Mouse (Mus musculus): ENCODE measurements at regions not wholly inside any gene's neighbourhood (a gene's known extent, or its start where the extent isn't known, plus 50 kb on each side); places are given as distances from the start of the nearest gene placed in this dataset.
A peak's percentile ranks its signal among the peaks of the same experiment; 100 is the strongest.

- DNase-seq, result no peak
Measured at GRCm38 (mm10) chr16:58178744-58179401, 229.4 kb upstream of the Dcbld2 start.

DNA sequence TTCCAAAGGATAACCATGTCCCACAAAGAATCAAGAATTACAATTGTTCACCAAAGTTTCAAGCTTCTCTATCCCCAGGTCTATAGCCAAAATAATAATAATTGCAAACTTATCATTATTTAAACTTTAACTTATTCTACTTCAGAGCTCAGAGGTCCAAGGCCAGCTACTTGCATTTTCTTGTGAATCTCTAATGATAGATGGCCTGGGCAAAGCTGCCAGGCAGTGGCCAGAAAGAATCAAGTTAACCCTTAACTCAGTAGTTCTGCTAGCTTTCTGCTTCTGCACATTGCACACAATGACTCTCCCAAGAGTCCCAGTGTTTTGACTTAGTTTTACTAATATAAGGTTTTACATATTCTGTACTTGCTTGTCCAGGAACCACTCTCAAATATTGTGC lies 228.3 kb upstream of the Dcbld2 start:
- DNase-seq, result peak; percentile 2

DNA sequence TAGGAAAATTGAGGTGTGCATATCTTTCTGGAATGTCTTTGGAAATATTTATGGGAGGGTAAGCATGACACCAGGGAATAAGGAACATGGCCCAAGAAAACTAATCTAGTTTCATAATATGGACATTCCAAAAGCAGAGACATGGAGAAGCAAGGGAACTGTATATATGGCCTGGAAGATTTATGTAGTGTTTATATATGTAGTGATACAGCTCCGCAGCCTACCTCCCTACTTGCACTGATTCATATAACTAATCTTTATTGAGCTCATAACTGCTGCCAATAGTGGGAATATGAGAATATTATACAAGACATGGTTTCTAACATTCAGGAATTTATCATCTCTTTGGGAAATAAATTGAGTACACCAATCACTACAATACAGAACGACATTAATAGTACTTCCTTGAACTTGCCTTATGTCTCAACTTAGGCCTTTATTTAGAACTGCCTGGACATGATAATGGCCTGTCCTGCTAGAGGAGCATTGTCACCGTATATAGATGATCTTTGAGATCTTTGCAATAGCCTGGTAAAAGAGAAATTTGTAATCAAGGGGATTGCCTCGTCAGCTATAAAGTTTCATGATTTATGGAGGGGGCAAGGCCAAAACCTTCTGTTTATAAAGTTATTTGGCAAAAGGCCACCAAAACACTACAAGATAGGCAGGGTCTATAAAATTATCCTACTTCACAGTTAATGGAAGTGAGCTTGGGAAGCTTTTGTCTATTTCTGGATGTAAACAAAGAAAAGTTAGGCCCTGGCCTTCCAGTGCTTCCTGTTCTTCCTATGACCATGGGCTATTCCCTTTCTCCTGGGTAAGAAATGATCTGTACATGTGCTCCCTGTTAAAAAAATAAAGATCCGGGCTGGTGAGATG lies 213.4 kb upstream of the Dcbld2 start:
- DNase-seq, result no peak

DNA sequence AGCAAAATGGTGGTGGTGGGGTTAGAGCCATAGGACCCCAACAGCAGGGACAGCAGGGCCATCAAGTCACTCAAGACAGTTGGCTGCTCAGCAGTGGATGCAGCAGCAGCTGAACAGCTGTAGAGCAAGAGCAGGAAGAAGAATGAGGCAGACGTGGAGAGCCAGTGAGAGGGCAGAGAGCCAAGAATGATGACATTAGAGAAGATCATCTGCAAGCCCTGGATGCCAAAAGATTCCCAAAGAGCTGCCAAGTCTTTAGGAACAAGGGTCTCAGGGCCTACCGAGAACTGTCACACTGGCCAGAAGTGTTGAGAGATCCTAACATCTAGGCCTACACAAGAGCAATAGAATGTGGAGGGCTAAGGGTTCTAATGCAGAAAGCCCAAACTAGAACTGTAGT lies 196.4 kb upstream of the Dcbld2 start:
- DNase-seq, result no peak

- no peak for DNase-seq
Measured at GRCm38 (mm10) chr16:58234686-58235085, 173.6 kb upstream of the Dcbld2 start.

GRCm38 (mm10) chr16:58236857-58237256 lies 171.4 kb upstream of the Dcbld2 start:
- no peak for DNase-seq

- no peak for DNase-seq
Measured at GRCm38 (mm10) chr16:58276281-58276680, 132.0 kb upstream of the Dcbld2 start.

DNA sequence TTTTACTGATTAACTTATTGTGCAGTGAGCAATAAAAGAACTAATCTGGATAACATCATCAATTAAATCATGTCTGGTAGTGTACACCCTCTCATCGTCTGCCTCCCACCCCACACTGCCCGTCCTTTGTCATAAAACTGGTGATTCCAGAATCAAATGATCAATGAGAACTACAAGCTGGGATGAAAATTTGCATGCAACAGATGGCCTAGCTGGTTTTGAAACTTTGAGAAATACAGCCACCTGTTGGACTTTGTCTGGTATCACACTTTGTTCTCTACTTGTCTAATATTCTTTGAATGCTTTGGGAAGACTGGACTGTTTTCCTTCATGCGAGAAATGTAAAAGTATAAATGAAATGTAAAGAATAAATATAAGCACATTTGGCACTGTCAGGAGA lies 126.8 kb upstream of the Dcbld2 start:
- peak; percentile 19 for DNase-seq

- no peak for DNase-seq
Measured at GRCm38 (mm10) chr16:58294457-58294856, 113.8 kb upstream of the Dcbld2 start.

- no peak for DNase-seq
Measured at GRCm38 (mm10) chr16:58295128-58295527, 113.1 kb upstream of the Dcbld2 start.

- peak; percentile 61 for DNase-seq
Measured at GRCm38 (mm10) chr16:58299495-58299894, 108.7 kb upstream of the Dcbld2 start.

GRCm38 (mm10) chr16:58300098-58300497 lies 108.1 kb upstream of the Dcbld2 start:
- DNase-seq, result no peak

GRCm38 (mm10) chr16:58303555-58303954 lies 104.7 kb upstream of the Dcbld2 start:
- peak; percentile 65 for DNase-seq

DNA sequence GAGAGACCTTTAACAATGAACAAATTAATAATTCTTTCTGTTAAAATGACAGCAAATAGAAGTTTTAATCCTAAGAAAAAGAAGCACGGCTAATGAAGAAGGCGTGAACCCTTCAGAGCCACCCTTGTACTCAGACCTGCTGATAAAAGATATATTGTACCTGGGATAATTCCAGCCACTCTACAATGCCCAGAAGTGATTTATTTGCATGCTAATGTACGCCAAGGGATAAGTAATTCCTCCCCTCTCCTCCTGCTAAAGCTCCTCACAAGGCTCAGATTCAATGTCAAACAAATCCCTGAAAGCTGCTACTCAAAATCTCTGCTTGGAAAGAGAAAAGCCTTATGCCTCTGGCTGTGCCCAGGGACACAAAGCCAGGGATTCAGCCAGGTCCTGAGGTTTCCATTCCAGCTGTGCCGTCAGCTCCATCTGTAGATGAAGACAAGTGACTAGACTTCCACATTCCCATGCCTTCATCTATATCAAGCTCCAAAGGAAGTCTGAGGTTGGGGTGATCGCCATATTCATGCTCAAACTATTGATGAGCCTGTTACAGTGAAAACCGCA lies 91.3 kb upstream of the Dcbld2 start:
- DNase-seq, result no peak

DNA sequence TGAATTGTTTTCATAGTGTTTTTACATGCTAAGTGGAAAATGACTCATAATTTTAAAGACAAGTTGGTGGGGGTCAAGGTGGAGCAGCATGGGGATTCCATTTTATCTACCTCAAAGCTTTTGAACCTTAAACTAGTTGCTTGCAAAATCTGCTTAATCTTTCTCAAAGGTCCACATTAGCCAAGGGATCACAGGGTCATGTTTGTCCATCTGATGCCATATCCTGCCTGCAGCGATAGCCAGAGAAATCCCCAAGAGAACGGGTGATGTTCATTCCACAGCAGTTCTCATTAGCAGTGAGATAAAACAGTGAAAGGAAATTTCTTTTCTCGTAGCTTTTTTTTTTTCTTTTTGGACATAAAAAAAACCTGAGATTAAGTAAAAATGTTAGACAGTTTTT lies 77.2 kb upstream of the Dcbld2 start:
- peak; percentile 36 for DNase-seq

DNA sequence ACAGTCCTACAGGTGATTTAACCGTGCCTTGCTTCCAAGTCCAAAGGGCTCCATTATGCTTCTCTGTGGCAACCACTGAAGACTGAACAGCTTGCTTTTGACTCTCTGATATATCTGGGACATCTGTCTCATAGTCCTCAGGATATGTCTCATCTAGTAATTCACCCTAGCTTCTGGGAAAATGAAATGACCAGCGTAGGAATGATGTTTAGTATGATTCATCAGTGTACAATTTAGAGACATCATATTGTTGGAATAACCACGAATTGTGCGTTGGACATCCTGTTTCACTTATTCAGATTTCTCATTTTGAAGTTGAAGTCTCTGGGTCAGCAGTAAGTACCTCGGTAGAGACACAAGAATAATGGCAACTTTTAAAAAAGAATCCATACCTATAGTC lies 64.3 kb upstream of the Dcbld2 start:
- no peak for DNase-seq

DNA sequence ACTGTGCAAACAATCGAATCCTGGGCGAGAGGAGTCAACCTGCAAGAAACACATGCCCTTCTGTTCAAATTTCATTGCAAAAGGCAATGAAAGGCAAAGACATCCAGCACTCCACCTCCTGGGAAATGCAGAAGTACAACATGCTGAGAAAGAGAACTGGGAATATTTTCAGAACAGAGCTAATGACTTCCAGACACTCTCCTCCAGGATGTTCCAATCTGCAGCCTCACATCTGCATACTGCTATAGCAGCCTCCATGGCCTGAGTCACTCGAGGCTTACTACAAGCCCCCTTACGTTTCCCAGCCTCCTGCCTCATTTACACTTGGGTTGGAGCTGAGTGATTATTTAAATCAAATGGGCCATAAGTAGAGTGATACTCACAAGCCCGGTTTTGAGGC lies 58.9 kb upstream of the Dcbld2 start:
- no peak for DNase-seq

DNA sequence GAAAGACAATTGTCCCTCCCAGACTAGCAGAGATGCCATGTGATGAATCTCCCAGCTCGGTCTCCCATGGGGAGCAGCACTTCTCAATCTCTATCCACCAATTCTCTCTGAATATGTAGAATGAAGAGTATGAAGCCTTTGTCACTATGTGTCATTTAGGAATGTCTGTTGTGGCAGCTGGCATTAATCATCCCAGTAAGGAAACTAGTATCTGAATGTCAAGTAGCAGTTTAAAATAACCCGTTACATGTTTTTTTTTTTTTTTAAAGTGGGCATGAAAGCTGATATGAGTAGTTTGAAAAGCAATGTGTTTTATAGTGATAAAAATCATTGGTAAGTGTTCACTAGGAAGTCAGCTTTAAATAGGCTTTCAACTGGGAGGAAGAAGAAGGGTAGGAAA lies 58.4 kb upstream of the Dcbld2 start:
- no peak for DNase-seq

DNA sequence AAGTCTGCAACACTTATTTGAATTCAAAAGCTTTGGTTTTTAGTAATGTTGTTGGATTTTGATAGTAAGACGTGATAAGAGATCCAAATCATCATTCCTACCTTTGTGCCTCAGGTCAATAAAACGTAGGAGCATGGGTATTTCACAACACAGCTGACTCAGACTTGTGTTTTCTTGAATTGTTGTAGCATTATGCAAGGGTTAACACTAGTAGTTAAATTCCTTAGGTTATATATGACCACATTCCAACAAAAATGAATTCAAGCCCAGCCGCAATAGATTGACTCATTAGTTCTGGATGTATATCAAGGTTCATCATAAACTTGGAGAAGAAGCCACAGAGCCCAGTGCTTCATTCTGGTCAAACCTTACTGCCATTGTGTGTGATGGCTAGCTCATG lies 56.1 kb upstream of the Dcbld2 start:
- DNase-seq, result no peak

GRCm38 (mm10) chr16:58354551-58354950 lies 53.7 kb upstream of the Dcbld2 start:
- DNase-seq, result peak; percentile 37
